19 mouse cellular contexts compared by ENCODE assay signal in genomic region chr12:66708334-66708733, GRCm38 (mm10).
DNase-seq lines count a peak whose midpoint lies in the region; TF ChIP-seq lines count a peak whose summit lies in the region.
"Had no signal": no experiment of that assay in that cellular context is flagged by ENCODE, and none has a peak within 500 bp of the region (broad histone marks: within the 10 kb centered on the region; RNA-seq: fewer than 3 reads in every experiment).

No protein-coding gene starts in this region.

- H3K27ac ChIP-seq in left cerebral cortex, adult 2 months = no peak overlapping the region
- no peak overlapping the region for H3K27ac ChIP-seq in testis, adult 2 months (ENCODE audit: control insufficient read depth, insufficient read depth, low read depth, low read length)
- no peak overlapping the region for H3K27ac ChIP-seq in CH12.LX (ENCODE audit: insufficient read depth, low read depth)

- no peak for TF ChIP-seq CTCF in left cerebral cortex, adult 2 months (IDR thresholded peaks at IDR 0.05)
- TF ChIP-seq CTCF in testis, adult 2 months (IDR thresholded peaks at IDR 0.05; ENCODE audit: control insufficient read depth, insufficient read depth, insufficient replicate concordance, low read depth, low read length) = no peak
- no peak for TF ChIP-seq CTCF in CH12.LX (conservative IDR thresholded peaks at IDR 0.05 in 1 of 2, IDR thresholded peaks at IDR 0.05 in 1 of 2; ENCODE audit: low read depth in 2 of 2, low read length in 2 of 2)

- peak; percentile 58; the same call in 1 of the 2 replicates for TF ChIP-seq EP300 in CH12.LX (IDR thresholded peaks at IDR 0.05; ENCODE audit: low read length)

- no peaks in the 10 kb centered on the region for H3K79me2 ChIP-seq in CH12.LX (replicated peaks; ENCODE audit: control insufficient read depth, extremely low read depth, insufficient read depth, poor library complexity, severe bottlenecking)

- DNase-seq in left cerebral cortex, adult 2 months (ENCODE audit: extremely low spot score in 1 of 2, low spot score in 2 of 2) = no peak
- DNase-seq in left cerebral cortex, adult 9 months (ENCODE audit: low spot score in 2 of 2) = no peak
- no peak for DNase-seq in testis, postnatal 14 days (ENCODE audit: low spot score)
- peak; percentile 15 for DNase-seq in CH12.LX (ENCODE audit: extremely low read depth)
- peak; percentile 26 for DNase-seq in brain, adult 2 months (ENCODE audit: low read depth, low spot score)
- no peak for DNase-seq in right cerebral cortex, postnatal 36 days (ENCODE audit: low spot score in 2 of 2)
- DNase-seq in gastrocnemius, postnatal 4 days (ENCODE audit: low spot score in 2 of 2) = no peak
- DNase-seq: adrenal gland, adult 8-10 months; adrenal gland, postnatal 14 days; adrenal gland, postnatal 25 days; adrenal gland, postnatal 36 days; B cell, adult 2 months; cerebellum, adult 11 months; cerebellum, adult 11-12 months; cerebellum, adult 18-20 months; cerebellum, adult 2 months had no signal

- dilution Hi-C loops in CH12.LX (cut with MboI; ENCODE audit: extremely low pct_ligation_motif_present, extremely low pct_unique_long_range_greater_than_20kb, low sequenced_read_pairs) = no loop called here

- intact Hi-C loops in left cerebral cortex, adult 2 months (cut with DNase I) = no loop called here

- H3K4me1 ChIP-seq in testis, adult 2 months (ENCODE audit: control insufficient read depth, insufficient read depth, low read length) = no peaks in the 10 kb centered on the region
- peaks cover 0 to 4% of the 10 kb centered on the region in 2 experiments; a peak in 1 of 4 replicates for H3K4me1 ChIP-seq in CH12.LX (ENCODE audit: control insufficient read depth in 1 of 2, insufficient read depth in 2 of 2)

- TF ChIP-seq RAD21 in CH12.LX (IDR thresholded peaks at IDR 0.05; ENCODE audit: low read depth, low read length) = no peak

- H3K9ac ChIP-seq in CH12.LX (ENCODE audit: insufficient read depth, low read depth) = no peak overlapping the region

- no peak for TF ChIP-seq POLR2A in testis, adult 2 months (IDR thresholded peaks at IDR 0.05; ENCODE audit: control insufficient read depth, low read depth, low read length)
- no peak for TF ChIP-seq POLR2A in CH12.LX (IDR thresholded peaks at IDR 0.05; ENCODE audit: low read depth, low read length)

- 0 out of 2 replicates have a peak overlapping the region, but pooled peaks have one; percentile 22 for H3K4me3 ChIP-seq in left cerebral cortex, adult 2 months
- H3K4me3 ChIP-seq in testis, adult 2 months (ENCODE audit: control insufficient read depth, low read depth, low read length) = peak overlapping the region; percentile 50; the same call in 1 of the 2 replicates
- no peak overlapping the region for H3K4me3 ChIP-seq in CH12.LX (replicated peaks in 1 of 3; ENCODE audit: low read depth in 2 of 3, low read length in 2 of 3, poor library complexity in 1 of 3)

- no peaks in the 10 kb centered on the region for H3K9me3 ChIP-seq in CH12.LX (replicated peaks; ENCODE audit: low read length)
- H3K9me3 ChIP-seq: G1E had no signal

- in situ Hi-C loops in CH12.LX (cut with MboI; ENCODE audit: low pct_ligation_motif_present, low pct_unique_long_range_greater_than_20kb, low sequenced_read_pairs) = no loop called here

- H3K36me3 ChIP-seq in testis, adult 2 months (ENCODE audit: control insufficient read depth, insufficient read depth, low read length) = no peaks in the 10 kb centered on the region
- no peaks in the 10 kb centered on the region for H3K36me3 ChIP-seq in CH12.LX (replicated peaks in 1 of 2; ENCODE audit: control insufficient read depth in 1 of 2, insufficient read depth in 1 of 2, low read length in 1 of 2)
- H3K36me3 ChIP-seq: G1E had no signal

- H3K27me3 ChIP-seq in testis, adult 2 months (ENCODE audit: control insufficient read depth, insufficient read depth, low read length) = no peaks in the 10 kb centered on the region
- no peaks in the 10 kb centered on the region for H3K27me3 ChIP-seq in CH12.LX (replicated peaks)
- H3K27me3 ChIP-seq: Patski had no signal

- peak overlapping the region; percentile 15; the same call in 1 of the 2 replicates for H3K4me2 ChIP-seq in CH12.LX (ENCODE audit: insufficient read depth, low read depth, poor library complexity, severe bottlenecking)

TF ChIP-seq in CH12.LX, 34 proteins besides CTCF, POLR2A, EP300 and RAD21:
- TF ChIP-seq JUN (IDR thresholded peaks at IDR 0.05; ENCODE audit: insufficient read depth, low read depth, low read length) = peak; percentile 23; the same call in 1 of the 2 replicates
- no peak for TF ChIP-seq NELFE (IDR thresholded peaks at IDR 0.05; ENCODE audit: low read depth, low read length)
- TF ChIP-seq JUND (conservative IDR thresholded peaks at IDR 0.05; ENCODE audit: low read depth, low read length) = peak; percentile 68; the same call in 1 of the 2 replicates

Comparison
In these comparisons a context has a peak if more than half of its experiments do, and no peak if none do; other contexts are left out.
1. DNase-seq: peak in CH12.LX (single experiment) and brain, adult 2 months (single experiment); none in left cerebral cortex, adult 2 months (0 of 2), left cerebral cortex, adult 9 months (0 of 2), testis, postnatal 14 days (single experiment), right cerebral cortex, postnatal 36 days (0 of 2) and gastrocnemius, postnatal 4 days (0 of 2).
2. H3K4me3 ChIP-seq: peak in left cerebral cortex, adult 2 months (single experiment) and testis, adult 2 months (single experiment); none in CH12.LX (0 of 3).